Mouse (Mus musculus): ENCODE data around the gene Ccnd2.

Gene Ccnd2

DNA sequence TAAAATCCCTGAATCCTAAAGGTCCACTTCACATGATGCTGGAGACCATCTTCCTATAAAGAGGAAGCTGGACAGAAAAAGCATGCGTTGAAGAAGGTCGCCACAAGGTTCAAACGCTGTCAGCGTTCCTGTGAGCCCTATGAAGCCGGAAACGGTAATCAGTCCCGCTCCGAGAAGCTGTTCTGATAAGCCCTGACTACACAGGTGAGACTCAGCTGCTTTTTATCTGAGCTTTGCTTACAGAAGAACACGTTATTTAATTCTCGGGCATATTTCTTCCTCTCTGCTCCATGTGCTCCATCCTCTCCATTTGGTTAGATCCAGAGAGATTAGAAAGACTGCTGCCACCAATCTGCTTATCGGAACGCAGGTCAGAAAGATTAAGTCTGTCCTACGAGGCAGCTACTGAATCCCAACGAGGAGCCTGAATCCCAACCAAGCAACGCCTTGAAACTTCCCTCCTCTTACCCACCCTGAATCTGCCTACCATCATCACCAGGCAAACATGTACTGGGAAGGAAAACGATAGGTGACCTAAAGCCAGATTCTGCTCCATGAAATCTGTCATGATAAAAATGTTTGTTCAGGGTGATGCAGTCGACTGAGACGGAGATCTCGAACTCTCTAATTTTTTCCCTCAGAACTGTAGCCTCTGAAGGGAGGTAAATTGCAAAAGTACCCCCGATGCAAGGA is 43.5 kb downstream of the Ccnd2 start:
- DNase-seq (ENCODE audit: extremely low read depth, insufficient read length, low spot score): no peak

DNA sequence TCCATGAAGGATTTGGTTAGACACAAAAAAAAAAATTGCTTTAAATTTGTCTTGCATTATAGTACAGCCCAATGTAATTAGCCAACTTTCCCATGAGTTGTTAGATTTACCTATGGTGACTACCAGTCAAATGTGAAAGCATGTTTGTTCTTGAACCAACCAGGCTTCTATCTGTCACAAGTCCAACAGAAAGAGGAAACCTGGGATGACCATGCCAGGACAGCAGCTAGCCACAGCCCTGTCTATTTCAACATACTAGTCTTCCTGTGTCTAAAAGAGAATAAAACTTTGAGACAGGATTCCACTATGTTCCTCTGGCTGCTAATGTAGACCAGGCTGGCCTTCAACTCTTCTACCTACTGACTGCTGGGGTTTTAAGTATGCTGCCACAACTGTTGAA is 44.6 kb downstream of the Ccnd2 start:
- DNase-seq (ENCODE audit: extremely low read depth, insufficient read length, low spot score): no peak

GRCm38 (mm10) chr6:127106726-127107125 is 45.3 kb downstream of the Ccnd2 start:
- DNase-seq (ENCODE audit: extremely low read depth, insufficient read length, low spot score): no peak

DNA sequence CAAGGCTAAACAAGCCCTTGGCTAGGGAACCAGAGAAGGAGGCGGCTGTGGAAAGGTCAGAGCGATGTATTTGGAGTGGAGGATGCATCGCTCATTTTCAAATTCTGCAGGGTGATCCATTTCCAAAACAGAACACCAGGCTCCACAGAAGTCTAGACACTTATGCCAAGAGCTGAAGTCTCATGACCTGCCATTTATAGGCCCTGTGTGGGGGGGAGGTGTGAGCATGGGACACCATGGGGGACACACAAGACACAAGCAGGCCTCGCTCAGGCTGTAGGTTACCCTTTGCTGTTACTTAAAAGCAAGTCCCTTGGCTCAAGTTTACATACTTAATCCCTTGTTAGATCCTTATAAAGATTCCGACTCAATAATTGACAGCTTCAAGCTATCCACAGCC is 45.8 kb downstream of the Ccnd2 start:
- DNase-seq (ENCODE audit: extremely low read depth, insufficient read length, low spot score): no peak

DNA sequence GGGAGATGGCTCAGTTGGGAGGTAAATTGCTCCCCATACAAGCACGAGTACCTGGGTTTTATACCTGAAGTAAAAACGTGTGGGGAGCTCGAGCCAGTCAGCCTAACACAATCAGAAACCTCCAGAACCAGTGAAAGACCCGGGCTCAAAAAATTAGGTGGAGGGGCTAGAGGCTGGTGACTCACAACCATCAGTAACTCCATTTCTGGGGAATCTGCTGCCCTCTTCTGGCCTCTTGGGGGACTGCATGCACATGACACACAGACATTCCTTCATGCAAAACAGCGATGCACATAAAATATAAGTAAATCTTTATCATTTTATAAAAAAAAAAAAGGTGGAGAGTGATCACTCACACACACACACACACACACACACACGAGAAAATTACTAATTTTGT is 46.9 kb downstream of the Ccnd2 start:
- no peak for DNase-seq (ENCODE audit: extremely low read depth, insufficient read length, low spot score)

DNA sequence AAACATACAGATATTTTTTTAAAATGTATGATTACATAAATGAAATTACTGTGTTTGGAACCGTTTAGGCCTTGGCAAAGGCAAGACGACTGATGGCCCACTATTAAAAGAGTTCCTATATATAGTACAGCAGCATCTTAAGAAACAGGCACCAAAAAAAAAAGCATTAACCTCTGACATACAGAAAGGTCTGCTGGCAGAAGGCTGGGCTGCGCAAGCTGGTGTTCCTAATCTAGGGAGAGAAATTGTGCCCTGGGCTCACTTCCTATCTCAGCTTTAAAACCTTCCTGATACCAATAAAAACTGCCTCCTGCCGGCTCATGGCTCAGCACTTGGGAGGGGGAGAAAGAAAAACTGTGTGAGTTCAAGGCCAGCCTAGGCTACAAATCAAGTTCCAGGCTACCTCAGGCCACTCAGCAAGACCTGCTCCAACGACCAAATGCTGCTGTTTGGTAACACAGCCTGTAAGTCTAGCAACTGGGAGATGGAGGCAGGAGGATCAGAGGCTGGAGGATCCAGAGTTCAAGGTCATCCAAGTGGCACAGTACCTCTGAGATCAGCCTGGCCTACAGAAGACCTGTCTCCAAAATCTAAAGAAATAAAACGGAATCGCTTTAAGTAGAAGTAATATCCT is 47.5 kb downstream of the Ccnd2 start:
- DNase-seq (ENCODE audit: extremely low read depth, insufficient read length, low spot score): no peak

- DNase-seq (ENCODE audit: extremely low read depth, insufficient read length, low spot score): no peak
Measured at GRCm38 (mm10) chr6:127103506-127104275, 48.3 kb downstream of the Ccnd2 start.

DNA sequence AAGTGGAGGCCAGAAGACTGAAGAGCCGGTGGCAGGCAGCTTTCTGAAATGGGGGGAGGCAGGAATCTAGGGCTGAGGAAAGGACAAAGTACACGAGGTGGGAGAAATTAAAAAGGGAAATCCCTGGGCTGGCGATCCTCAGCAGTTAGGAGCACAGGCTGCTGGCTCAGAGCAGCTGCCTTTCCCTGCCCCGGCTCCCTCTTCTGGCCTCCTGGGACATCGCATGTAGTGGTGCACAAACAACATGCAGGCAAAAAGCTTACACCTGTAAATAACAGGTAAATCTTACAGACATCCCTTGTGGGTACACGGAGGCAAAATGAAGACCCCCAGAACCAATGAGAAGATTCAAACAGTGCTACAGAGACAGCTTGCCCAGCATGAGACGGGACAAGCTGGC is 57.4 kb downstream of the Ccnd2 start:
- DNase-seq (ENCODE audit: extremely low read depth, insufficient read length, low spot score): no peak

DNA sequence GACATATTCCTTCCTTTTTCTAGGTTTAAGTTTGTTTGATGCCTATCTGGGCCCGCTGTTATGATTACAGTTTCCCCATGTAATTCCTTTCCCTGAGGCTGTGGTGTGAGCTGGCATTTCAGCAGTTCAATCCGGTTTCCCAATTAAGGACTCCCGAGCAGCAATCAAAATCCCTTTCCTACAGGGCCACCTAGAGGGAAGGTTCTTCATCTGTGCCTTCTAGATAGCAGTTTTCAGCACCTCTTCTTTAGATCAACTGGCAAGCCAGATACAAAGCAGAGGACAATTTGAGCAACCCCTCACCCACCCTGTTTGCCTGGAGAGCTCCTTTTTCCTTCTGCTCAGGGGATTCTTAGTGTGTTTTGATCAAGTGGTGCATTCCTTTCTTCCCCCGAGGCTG is 65.3 kb downstream of the Ccnd2 start:
- no peak for DNase-seq (ENCODE audit: extremely low read depth, insufficient read length, low spot score)

GRCm38 (mm10) chr6:127081820-127082219 is 70.2 kb downstream of the Ccnd2 start:
- DNase-seq (ENCODE audit: extremely low read depth, insufficient read length, low spot score): no peak

DNA sequence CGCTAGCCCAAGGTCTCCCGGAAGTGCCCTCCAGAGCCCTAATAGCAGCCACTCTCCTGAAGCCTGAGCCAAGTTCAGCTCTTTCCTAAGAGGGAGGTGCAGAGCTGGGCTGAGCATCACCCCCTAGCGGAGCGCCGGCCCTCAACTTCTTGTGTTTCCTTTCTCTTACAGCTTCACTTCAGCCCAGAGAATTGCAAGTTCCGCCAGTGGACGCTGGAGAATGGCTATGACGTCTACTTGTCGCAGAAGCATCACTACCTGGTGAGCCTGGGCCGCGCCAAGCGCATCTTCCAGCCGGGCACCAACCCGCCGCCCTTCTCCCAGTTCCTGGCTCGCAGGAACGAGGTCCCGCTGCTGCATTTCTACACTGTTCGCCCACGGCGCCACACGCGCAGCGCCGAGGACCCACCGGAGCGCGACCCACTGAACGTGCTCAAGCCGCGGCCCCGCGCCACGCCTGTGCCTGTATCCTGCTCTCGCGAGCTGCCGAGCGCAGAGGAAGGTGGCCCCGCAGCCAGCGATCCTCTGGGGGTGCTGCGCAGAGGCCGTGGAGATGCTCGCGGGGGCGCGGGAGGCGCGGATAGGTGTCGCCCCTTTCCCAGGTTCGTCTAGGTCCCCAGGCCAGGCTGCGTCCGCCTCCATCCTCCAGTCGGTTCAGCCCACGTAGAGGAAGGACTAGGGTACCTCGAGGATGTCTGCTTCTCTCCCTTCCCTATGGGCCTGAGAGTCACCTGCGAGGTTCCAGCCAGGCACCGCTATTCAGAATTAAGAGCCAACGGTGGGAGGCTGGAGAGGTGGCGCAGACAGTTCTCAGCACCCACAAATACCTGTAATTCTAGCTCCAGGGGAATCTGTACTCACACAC is 71.9 kb downstream of the Ccnd2 start:
- no peak for DNase-seq (ENCODE audit: extremely low read depth, insufficient read length, low spot score)

Data from 3134 (cell line).